Mouse (Mus musculus) gastrocnemius, adult 8-10 months (tissue): ENCODE results near the gene Gm3187. TPM values are rescaled to one million over a fixed set of nuclear protein-coding genes. Genes with fewer than 3 reads are reported as not detected.
"Not testable (repeated sequence)": the region's sequence is repeated elsewhere in the genome, so short reads cannot be mapped to it uniquely, and the experiment has no call there.

Experiments used
- DNase-seq, 2 experiments: peaks; one replicate each; pipeline ENCODE4 v3.0.0; 2022; ENCODE audit warnings: low spot score in 2 of 2
- total RNA-seq, 4 experiments: library from RNA; stranded (reverse); gene quantifications; 2 replicates each; pipeline ENCODE4 v1.2.4; 2022

The Gm3187 gene
- not detected for total RNA-seq

GRCm38 (mm10) chr14:5483907-5484306 is at the start of gene Gm3187:
Gene Gm3187, plus strand, starts transcription at chr14:5484207.
- not testable (repeated sequence) for DNase-seq

GRCm38 (mm10) chr14:5455367-5455766 is 28.6 kb upstream of the Gm3187 start, which contains the start of gene Gm3194:
Gene Gm3194, minus strand, starts transcription at chr14:5455467.
- not testable (repeated sequence) for DNase-seq

GRCm38 (mm10) chr14:5460469-5460868 is 23.5 kb upstream of the Gm3187 start:
- not testable (repeated sequence) for DNase-seq

- not testable (repeated sequence) for DNase-seq
These were observed 6.3 kb upstream of the Gm3187 start, which contains the start of gene Gm8246 for GRCm38 (mm10) chr14:5477730-5478129. Gene Gm8246, minus strand, starts transcription at chr14:5477830.

- not testable (repeated sequence) for DNase-seq
These were observed 17.4 kb downstream of the Gm3187 start, which contains the start of gene Gm3488 for GRCm38 (mm10) chr14:5501374-5501773. Gene Gm3488, plus strand, starts transcription at chr14:5501674.

GRCm38 (mm10) chr14:5538196-5538595 is 54.2 kb downstream of the Gm3187 start, which contains the start of gene Gm3532:
Gene Gm3532, plus strand, starts transcription at chr14:5538496.
- not testable (repeated sequence) for DNase-seq

Other genes with a start within 250 kb of the Gm3187 start
- not detected for gene Gm3526, start 223.6 kb upstream of the Gm3187 start, total RNA-seq
- gene Gm3542, start 149.3 kb upstream of the Gm3187 start, total RNA-seq: not detected
- gene Gm3500, start 95.2 kb upstream of the Gm3187 start, total RNA-seq: not detected
- under 1 TPM in 2 of 4 experiments, not detected in 2; 0.24 to 0.29 TPM for gene Gm3194, start 28.7 kb upstream of the Gm3187 start, total RNA-seq
- gene Gm8246, start 6.4 kb upstream of the Gm3187 start, total RNA-seq: not detected
- gene Gm3488, start 17.5 kb downstream of the Gm3187 start, total RNA-seq: not detected
- not detected for gene Gm3532, start 54.3 kb downstream of the Gm3187 start, total RNA-seq
- gene Gm8265, start 148.8 kb downstream of the Gm3187 start, total RNA-seq: not detected
- gene Gm9603, start 203.2 kb downstream of the Gm3187 start, total RNA-seq: not detected